Mouse (Mus musculus): ENCODE measurements around the gene Bckdk.

GRCm38 (mm10) chr7:127926066-127926465 lies 22.2 kb downstream of the Bckdk start:
- no peak for TF ChIP-seq CTCF (IDR thresholded peaks at IDR 0.05; ENCODE audit: insufficient read depth, low read length)
- no peak for TF ChIP-seq POLR2A (IDR thresholded peaks at IDR 0.05; ENCODE audit: borderline replicate concordance, extremely low read depth, low read depth, low read length)
